Mouse (Mus musculus) urinary bladder, postnatal 10 days (tissue): Measurements from ENCODE around the gene Chpf2.

Source experiments
- DNase-seq: peaks from one replicate; pipeline ENCODE4 v3.0.0; 2022; ENCODE audit warnings: low spot score

Gene Chpf2

DNA sequence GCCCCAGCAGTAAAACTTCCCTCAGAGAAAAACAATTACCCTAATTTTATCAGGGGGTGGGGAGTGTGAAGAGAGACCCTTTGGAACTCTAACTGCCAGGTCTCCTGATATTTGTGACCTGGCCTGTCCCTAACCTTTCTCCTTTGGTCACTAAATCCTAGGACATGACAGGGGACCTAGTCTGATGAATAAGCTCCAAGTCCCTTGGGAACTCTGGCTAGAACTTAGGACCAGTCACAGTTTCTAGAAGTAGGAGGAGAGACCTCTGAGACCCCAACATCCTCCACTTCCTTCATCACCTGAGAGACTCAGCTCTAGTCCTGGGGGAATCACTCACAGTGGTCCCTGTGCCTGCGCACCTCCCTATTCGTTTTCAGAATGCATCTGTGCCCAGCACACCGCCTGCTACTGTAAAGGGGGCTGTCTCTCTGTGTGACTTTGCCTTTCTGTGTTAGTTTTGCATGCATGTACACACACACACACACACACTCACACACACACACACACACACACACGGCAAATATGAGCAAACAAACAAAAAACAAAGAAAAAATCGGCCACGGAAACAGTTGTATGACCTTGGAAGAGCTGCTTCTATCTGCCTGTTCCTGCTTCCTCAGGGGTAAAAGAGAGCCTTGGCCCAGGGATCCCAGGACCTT is 18.9 kb downstream of the Chpf2 start:
- no peak for DNase-seq

DNA sequence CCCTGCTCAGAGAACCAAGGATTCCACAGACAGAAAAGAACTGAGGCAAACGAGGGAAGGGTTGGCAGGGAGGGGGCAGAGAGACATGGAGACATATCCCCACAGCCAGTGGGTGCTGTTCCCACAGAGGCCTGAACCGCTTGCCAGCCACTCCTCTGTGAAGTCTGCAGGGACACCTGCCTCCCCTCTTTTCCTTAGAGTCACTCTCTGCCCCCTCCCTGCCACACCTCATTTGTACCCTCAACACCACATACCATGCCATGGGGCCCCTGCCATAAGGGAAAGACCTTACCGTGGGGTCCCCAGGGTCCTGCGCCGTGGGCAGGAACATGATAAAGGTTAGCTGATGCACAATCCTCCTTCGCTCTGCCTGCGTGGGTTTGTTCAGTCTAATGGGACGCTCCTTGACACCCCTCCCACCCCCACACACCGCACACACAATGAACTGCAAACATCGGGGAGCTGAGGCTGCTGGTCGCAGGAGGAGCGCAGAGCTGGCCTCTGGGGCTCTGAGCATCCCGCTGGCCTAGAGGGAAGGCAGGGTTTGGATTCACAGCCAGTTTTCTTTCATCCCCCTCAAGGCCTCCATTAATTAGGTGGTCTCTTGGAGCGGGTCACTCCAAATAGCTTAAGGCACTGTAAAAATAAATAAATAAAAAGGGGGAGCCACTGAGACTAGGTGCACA is 19.6 kb downstream of the Chpf2 start:
- no peak for DNase-seq

DNA sequence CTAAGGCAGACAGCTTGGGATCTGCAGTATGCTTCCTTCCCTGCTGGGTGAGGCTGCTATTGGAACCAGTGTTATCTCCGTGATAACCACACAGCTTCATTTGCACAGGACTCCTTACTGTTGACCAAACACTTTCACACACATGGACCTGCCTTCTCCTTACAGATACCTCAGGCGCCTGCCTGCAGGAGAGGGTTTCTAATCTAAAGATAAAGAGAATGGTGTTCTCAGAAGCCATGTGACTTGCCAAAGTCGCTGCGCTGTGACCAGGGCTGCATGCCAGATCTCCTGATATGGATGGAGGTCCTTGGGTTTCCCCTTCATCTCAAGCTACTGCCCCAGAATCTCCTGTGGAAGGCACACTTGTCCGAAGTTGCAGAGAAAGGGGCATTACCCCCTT is 22.8 kb downstream of the Chpf2 start:
- DNase-seq: no peak

DNA sequence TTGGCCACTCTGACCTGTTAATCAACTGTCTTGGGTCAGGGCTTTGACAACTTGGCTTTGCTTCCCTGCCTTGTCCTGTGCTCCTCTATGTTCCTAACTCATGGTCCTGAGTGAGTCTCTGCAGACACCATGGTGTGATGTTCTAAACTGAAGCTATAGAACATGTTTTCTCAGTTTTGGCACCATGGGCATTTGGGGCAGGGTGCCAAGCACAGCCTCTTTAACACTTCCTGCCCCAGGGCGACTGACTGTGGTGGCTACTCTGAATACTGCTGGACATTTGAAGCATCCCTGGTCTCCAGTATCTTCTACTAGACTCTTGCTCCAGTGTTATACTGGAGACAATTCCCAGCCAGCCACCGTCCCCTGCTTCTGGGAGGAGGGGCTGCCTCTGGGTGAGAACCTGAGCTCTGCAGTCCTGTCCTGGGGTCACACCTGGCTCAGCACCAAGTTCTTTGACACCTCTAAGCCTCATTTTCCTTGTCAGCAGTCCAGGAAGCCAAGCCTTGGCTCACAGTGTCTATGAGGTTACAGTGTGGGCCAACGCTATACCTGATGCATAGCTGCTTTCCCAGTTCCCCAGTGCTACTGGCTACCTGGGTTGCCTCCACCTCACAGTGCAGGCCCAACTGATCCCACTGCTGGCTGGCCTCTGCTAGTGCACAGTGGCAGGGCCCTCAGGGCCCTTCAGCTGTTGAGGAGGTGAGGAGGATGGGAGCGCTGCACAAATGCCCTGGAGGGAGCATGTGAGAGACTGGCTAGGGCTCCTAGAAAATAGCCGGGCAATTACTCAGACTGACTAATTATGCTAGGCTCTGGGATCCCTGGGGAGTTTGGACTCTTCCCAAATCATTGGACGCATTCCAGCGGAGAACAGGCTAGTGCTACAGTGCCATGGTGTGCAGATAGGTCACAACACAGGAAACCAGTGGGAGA is 25.1 kb downstream of the Chpf2 start:
- DNase-seq: no peak

DNA sequence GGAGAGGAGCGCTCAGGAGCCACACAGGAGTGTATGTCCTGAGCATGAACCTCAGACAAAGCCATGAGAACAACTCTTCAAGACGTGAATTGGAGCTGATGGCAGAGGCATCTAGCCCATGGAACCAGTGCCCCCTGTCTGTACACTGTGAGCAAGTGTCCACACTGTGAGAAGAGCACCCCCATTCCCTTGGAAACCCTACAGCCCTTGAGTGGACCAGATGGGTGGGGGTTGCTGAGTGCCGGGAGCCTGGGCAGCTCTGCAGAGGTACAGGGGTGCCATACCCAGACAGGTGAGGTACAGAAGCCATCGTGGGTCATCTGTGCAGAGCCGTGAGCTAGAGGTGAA is 25.7 kb downstream of the Chpf2 start:
- no peak for DNase-seq

DNA sequence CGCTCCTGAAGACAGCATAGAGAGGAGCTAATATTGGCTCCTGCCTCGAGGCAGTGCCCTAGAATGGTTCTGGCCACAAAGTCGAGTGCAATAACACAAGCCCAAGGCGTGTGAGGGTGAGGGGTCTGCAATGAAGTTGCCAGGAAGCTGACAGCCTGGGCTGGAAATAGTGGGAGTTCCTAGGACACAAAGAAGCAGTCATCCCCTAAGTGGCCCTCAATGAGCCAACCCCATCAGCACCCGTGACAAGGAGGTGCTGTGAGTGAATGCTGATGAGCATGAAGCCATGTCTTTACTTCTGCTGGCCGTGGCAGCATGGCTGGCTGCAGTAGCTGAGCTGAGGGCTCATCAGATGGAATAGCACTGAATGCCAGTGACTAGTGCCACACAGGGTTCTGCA is 28.6 kb downstream of the Chpf2 start:
- DNase-seq: no peak

DNA sequence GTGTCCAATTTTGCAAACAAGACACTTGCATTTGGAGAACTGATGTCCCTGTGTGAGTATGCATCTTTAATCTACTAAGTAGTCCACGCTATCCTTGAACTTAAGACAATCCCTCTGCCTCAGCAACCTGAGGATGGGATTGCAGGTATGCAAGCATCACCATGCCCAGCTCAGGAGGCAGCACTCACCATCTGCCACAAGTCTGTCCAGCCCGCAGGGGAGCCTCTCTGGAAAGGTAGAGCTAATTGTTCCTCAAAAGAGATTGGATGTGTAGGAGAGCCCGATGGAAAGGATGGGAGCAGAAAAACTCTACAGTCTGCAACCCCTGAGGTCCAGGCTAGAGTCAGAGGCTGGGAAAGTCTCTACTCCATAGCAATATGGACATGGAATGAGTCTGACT is 32.4 kb downstream of the Chpf2 start:
- DNase-seq: no peak

DNA sequence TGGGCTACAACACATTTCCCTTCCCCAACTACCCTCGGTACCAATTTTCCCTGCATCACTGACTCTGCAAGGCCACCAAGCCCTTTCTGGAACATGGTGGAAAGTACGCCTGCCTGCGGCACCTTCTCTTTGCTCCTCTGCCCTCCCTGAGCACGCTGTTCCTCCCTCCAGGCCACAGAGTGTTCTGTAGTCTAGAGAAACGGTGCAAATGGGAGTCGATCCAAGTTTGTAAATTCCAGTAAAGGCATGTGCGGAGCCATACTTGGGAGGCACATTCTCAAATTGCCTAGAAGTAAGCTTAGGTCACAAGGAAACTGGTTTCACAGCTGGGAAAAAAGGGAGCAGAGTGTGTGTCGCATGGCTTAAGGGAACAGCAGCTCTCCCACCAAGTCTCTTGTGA is 33.6 kb downstream of the Chpf2 start:
- DNase-seq: no peak

DNA sequence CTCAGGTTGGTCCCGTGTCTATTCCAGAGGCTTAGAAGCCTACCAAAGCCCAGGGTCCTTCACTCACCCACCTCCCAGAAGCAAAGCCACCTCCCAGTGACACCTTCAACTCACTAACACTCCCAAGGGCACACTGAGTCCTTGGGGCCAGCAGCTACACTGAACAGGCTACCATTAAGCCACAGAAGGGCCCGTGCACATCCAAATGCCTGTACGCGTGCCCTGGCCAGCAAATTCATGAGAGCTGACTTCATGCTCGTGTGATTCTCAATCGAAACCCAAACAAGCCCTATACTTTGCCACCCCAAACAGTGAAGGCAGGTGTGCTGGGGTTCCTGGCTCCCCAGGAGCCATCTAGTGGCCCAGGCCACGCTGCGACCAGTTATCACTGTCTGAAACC is 34.1 kb downstream of the Chpf2 start:
- DNase-seq: no peak

DNA sequence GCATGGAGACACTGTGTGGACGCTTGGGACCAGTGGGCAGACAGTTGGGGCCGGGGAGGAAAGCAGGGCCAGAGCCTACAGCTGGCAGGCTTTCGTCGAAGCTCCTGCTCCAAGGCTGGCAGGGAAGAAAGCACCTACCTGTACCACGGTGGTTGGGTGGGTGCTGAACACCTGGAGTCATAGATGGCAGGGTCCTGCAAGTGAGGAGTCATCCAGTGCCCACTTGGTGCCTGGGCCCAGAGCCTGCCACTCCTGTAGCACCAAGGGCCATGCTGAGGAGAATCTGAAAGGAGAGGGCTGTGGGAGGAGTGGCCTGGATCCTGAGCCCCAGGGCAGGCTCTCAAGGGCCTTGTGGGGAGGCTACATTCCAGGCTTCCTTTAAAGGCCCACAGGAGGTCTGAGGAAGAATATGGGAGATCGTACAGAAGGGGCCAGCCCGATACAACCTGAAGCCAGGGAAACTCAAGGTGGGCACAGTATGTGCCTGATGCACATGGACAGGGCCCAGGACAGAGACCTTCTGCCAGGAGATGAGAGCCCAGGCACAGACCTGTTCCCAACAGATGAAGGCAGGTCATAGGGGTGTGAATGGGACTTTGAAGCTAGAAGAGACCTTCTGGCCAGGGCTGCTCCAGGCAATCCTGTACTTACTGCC is 36.0 kb downstream of the Chpf2 start:
- no peak for DNase-seq

DNA sequence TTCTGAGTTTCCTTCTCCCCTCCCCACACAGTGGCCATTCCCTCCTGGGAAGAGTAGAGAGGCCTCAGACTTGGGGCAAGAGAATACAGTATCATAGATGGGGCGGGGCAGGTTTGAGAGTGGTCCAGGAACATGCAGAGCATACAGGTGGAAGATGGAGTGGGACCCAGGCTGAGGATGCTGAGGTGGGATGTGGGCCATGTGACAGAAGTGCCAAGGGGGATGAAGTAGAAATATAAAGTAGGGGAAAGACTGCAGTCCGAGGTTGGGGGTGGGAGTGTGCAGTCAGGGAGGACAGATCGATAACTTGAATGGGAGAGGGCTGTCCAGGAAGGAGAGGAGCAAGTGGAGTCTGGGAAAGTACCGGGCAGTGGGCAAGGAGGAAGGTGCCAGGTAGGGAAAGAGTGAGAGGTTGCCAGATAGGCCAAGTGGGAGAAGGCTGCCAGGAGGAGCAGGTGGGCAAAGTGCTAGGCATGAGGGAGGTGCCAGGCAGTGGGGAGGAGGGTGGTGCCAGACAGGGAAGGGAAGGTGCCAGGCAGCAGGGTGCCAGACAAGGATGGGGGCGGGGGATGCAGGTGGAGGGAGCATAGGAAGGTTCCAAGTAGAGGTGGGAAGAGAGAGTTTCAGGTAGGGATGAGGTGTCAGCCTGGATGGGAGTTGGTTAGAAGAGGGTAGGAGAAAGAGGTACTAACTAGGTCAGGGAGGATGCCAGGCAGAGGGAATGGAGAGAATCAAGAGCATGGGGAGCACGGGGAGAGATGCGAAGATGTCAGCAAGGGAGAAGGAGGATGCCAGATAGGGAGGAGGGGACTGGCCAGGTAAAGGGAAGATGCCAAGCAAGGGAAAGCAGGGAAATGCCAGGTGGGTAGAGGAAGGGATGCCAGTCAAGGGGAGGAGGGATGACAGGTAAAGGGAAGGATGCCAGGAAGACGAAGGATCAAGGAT is 36.8 kb downstream of the Chpf2 start:
- no peak for DNase-seq

DNA sequence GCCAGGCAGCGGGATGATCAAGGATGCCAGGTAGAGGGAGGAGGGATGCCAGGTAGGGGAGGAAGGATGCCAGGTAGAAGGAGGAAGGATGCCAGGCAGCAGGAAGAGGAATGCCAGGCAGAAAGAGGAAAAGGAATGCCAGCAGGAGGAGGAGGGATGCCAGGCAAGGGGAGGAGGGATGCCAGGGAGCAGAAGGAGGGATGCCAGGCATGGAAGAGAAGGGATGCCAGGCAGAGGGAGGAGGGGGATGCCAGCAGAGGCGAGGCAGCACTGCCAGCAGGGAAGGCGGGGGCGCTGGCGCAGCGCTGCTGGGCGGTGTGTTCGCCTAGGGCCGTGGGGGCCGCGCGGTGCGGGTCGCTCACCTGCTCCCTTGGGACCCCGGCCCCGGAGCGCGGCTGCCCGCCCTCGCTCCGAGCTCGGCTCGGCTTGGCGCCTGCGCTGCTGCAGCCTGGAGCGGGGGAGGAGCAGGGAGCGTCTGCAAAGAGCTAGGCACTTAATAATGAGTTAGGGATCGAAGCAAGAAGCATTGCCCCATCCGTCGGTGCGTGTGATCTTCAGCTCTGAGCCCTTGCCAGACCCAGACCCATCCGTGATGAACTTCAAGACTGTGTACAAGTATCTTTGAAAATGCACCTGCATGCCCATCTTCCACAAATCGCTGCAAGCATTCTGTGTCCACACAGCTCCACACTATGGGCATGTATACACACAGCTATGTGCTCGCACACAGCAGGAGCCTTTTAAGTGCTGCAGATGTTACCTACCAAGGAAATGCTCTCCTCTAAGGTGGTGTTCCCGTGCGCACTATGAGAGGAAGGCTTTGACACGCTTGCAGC is 37.7 kb downstream of the Chpf2 start, which contains the start of gene Smarcd3:
Gene Smarcd3 (minus strand): TSS at position 426 of the 836 bp plus-strand sequence.
- DNase-seq: no peak

DNA sequence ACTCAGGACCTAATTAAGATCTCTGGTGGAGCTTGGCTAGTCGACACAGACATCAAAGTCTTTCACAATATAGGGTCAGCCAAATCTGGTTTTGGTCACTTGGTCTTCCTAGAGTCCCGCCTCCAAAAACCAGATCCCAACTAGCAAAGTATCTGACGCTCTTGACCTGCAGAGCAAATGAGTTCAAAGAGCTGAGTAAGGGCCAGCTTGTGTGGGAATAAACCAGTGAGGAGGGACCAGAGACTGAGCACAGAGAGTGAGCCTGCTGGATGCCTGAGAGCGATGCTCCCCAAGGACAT is 38.2 kb downstream of the Chpf2 start:
- no peak for DNase-seq

DNA sequence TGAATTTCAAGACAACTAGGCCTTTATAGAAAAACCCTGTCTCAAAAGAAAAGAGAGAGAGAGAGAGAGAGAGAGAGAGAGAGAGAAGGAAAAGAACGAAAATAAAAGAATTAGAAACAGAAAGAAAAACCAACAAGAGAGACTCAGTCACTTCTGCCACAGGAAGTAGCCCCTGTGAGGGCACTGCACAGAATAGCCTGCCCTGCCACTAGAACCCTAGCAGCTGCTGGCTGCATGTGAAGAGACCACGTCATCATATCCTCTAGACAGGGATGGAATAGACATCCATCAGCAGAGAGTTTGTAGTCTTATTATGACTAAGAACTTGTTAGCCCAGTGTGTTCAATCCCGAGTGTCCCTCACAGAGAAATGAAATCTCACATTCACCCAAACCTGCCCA is 43.2 kb downstream of the Chpf2 start:
- DNase-seq: no peak

DNA sequence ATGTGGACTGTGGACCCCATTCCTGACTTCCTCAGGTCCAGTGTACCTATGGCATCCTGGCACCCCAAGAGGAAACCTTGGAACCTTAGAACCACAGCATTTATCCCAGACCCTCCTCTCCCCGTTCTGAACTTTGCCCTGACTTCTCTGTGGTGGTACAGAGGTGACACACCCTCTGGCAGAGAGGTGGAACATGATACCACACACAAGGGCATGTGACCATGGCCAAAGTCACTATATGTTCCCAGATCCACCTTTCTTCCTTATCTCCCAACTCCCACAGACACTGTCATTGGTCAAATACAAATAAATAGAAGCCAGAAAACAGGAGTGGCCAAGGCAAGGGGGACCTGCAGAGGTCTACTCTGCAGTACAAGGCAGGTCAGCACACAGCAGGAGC is 48.6 kb downstream of the Chpf2 start:
- no peak for DNase-seq

DNA sequence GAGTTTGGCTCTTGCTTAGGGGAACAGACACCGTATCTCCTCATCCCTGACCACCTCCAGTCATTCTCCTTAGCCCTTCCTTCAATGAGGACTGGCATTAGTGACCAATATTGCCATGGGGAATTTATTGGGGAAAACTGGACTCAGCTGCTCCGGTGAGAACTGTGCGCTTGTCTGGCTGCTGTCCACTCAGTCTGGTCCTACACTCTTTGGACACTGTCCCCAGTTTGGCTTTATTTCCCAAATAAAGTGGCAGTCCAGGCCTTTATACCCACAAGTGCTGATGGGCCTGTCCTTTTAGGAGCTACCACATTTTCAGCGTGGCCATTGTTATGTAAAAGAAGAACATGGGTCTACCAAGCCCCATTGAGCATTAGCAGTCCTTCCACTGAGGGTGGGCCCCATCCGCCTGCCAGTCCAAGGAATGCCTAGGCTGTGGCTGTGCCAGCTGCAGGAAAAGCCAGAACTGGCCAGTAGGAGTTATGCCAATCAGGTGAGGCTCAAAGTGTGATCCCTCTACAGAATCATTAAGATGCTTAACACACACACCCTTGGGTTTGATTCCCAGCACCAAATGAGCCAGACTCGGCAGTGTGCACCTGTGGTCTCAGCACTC is 49.1 kb downstream of the Chpf2 start:
- no peak for DNase-seq

DNA sequence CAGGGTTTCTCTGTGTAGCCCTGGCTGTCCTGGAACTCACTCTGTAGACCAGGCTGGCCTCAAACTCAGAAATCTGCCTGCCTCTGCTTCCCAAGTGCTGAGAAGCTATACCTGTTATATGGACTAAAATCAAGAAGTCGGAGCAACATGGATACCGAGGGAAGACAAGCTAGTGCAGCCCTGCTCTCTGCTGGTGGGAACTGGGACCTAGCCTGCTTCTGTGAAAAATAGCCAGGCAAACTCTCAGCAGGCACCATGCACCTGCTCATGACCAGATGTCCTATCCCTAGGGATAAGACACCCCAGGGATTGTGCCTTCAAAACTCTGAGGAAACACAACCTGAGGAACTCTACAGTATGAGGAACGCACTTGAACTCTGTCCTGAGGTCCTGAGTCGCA is 50.4 kb downstream of the Chpf2 start:
- DNase-seq: no peak

DNA sequence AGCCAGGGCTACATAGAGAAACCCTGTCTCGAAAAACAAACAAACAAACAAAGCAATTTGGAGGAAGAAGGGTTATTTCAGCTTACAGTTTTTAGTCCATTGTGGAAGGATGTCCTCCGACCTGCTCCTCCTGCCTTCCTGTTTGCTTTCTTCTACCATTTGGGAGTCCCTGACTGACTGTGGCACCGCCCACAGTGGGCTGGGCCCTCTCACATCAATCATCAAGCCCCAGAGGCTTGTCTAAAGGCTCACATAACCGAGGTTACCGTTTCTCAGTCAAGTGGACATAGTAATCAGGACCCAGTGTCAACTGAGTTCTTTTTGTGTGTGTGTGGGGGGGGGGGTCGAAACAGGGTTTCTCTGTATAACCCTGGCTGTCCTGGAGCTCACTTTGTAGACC is 51.6 kb downstream of the Chpf2 start:
- no peak for DNase-seq

DNA sequence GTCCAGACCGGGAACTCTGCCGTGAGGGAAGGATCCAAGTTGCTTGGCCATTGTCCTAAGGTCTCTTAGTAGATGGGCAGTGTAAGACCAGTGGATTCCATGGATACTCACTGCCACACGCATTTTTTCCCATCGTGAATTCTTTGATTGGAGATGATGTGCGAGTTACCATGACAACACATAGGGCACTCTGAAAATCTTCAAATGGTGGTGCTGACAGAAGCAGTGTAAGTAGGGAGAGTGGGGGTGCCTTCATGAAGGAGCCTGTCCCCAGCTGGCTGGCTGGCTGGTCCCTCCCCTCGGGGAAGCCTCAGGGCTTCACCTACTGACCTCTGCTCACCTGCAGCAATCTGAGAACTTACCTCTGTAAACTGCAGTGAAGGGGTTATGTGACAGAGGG is 52.5 kb downstream of the Chpf2 start:
- no peak for DNase-seq
